Mouse (Mus musculus): Measurements from ENCODE around the gene Wipi2.

The Wipi2 gene

GRCm38 (mm10) chr5:142627398-142627797 lies at the start of gene Wipi2:
Gene Wipi2, plus strand, starts transcription at chr5:142627698.
- no peak for DNase-seq (ENCODE audit: low spot score)

GRCm38 (mm10) chr5:142578192-142578591 lies 49.3 kb upstream of the Wipi2 start:
- no peak for DNase-seq (ENCODE audit: low spot score)

- peak; percentile 41 for DNase-seq (ENCODE audit: low spot score)
Measured at GRCm38 (mm10) chr5:142581517-142581916, 46.0 kb upstream of the Wipi2 start.

- DNase-seq (ENCODE audit: low spot score): no peak
Measured at GRCm38 (mm10) chr5:142583616-142584126, 43.8 kb upstream of the Wipi2 start.

- no peak for DNase-seq (ENCODE audit: low spot score)
Measured at GRCm38 (mm10) chr5:142590953-142591616, 36.4 kb upstream of the Wipi2 start.

- DNase-seq (ENCODE audit: low spot score): no peak
Measured at GRCm38 (mm10) chr5:142595698-142596097, 31.8 kb upstream of the Wipi2 start.

GRCm38 (mm10) chr5:142596723-142597122 lies 30.8 kb upstream of the Wipi2 start:
- DNase-seq (ENCODE audit: low spot score): no peak

GRCm38 (mm10) chr5:142597648-142598390 lies 29.7 kb upstream of the Wipi2 start:
- peak; percentile 79 for DNase-seq (ENCODE audit: low spot score)

- DNase-seq (ENCODE audit: low spot score): no peak
Measured at GRCm38 (mm10) chr5:142604379-142604778, 23.1 kb upstream of the Wipi2 start.

GRCm38 (mm10) chr5:142605288-142605687 lies 22.2 kb upstream of the Wipi2 start:
- DNase-seq (ENCODE audit: low spot score): no peak

- DNase-seq (ENCODE audit: low spot score): no peak
Measured at GRCm38 (mm10) chr5:142608259-142608988, 19.1 kb upstream of the Wipi2 start, which contains the start of gene Mmd2. Gene Mmd2, minus strand, starts transcription at chr5:142608800.

GRCm38 (mm10) chr5:142608989-142609325 lies 18.5 kb upstream of the Wipi2 start:
- DNase-seq (ENCODE audit: low spot score): no peak

GRCm38 (mm10) chr5:142610362-142610761 lies 17.1 kb upstream of the Wipi2 start:
- no peak for DNase-seq (ENCODE audit: low spot score)

- DNase-seq (ENCODE audit: low spot score): peak; percentile 74
Measured at GRCm38 (mm10) chr5:142614513-142614912, 13.0 kb upstream of the Wipi2 start.

- no peak for DNase-seq (ENCODE audit: low spot score)
Measured at GRCm38 (mm10) chr5:142615638-142616037, 11.9 kb upstream of the Wipi2 start.

- no peak for DNase-seq (ENCODE audit: low spot score)
Measured at GRCm38 (mm10) chr5:142616326-142616725, 11.2 kb upstream of the Wipi2 start.

- DNase-seq (ENCODE audit: low spot score): peak; percentile 42
Measured at GRCm38 (mm10) chr5:142619866-142620265, 7.6 kb upstream of the Wipi2 start.

- no peak for DNase-seq (ENCODE audit: low spot score)
Measured at GRCm38 (mm10) chr5:142621421-142621820, 6.1 kb upstream of the Wipi2 start.

GRCm38 (mm10) chr5:142622134-142622533 lies 5.4 kb upstream of the Wipi2 start:
- no peak for DNase-seq (ENCODE audit: low spot score)

GRCm38 (mm10) chr5:142623080-142623479 lies 4.4 kb upstream of the Wipi2 start:
- no peak for DNase-seq (ENCODE audit: low spot score)

GRCm38 (mm10) chr5:142628726-142629662 lies 1.5 kb downstream of the Wipi2 start:
- DNase-seq (ENCODE audit: low spot score): peak; percentile 97

- DNase-seq (ENCODE audit: low spot score): no peak
Measured at GRCm38 (mm10) chr5:142629663-142630025, 2.1 kb downstream of the Wipi2 start.

All from yolk sac, embryonic 10.5 days (tissue).